Mouse (Mus musculus): ENCODE measurements around the gene 2010005H15Rik.

GRCm38 (mm10) chr16:36209967-36210453 is 11.3 kb upstream of the 2010005H15Rik start, which contains the start of gene Gm5416:
- TF ChIP-seq CTCF (IDR thresholded peaks at IDR 0.05; ENCODE audit: insufficient read depth, low read depth, low read length), result no peak
- no peak for TF ChIP-seq POLR2A (IDR thresholded peaks at IDR 0.05; ENCODE audit: insufficient read depth, low read depth, low read length)

All from olfactory bulb, adult 2 months (tissue).